Mouse (Mus musculus) thymus, adult 2 months (tissue): ENCODE results near the gene Cyp1a2.

ENCODE experiments used
- CTCF ChIP-seq: fragments of 200-500 bp; IDR thresholded peaks from 2 replicates; pipeline ENCODE4 v1.5.1; 2012; ENCODE audit warnings: mild to moderate bottlenecking, control low read depth, low read length, moderate library complexity, borderline replicate concordance; ENCODE audit not compliant: control insufficient read depth, poor library complexity, insufficient read depth; ENCODE audit errors: extremely low read depth
- POLR2A ChIP-seq: fragments of 200-500 bp; IDR thresholded peaks from 2 replicates; pipeline ENCODE4 v1.6.1; 2012; ENCODE audit warnings: mild to moderate bottlenecking, low read length, control low read depth, moderate library complexity; ENCODE audit not compliant: control insufficient read depth, poor library complexity, insufficient read depth; ENCODE audit errors: extremely low read depth

GRCm38 (mm10) chr9:57712194-57712593 lies 28.7 kb upstream of the Cyp1a2 start:
- TF ChIP-seq CTCF: no peak
- no peak for TF ChIP-seq POLR2A
